Mouse (Mus musculus): ENCODE data around the gene Bola1.
A peak's percentile ranks its signal among the peaks of the same experiment; 100 is the strongest.

- TF ChIP-seq CTCF (IDR thresholded peaks at IDR 0.05; ENCODE audit: borderline replicate concordance, insufficient read depth, low read length), result no peak
- 0 out of 2 replicates have a peak, but pooled peaks have one; percentile 0 for TF ChIP-seq POLR2A (IDR thresholded peaks at IDR 0.05; ENCODE audit: low read depth, low read length)
Measured at GRCm38 (mm10) chr3:96264404-96264949, 45.0 kb upstream of the Bola1 start.

All from embryonic fibroblast, embryonic 13.5 days (primary cell).